Mouse (Mus musculus) cerebellum, adult 2 months (tissue): ENCODE measurements around the gene Rnf220.

Experiments used
- CTCF ChIP-seq: fragments of 200-500 bp; IDR thresholded peaks from 2 replicates; pipeline ENCODE4 v1.5.1; 2011; ENCODE audit warnings: low read depth, mild to moderate bottlenecking, control low read depth, low read length, moderate library complexity, borderline replicate concordance; ENCODE audit not compliant: insufficient read depth
- POLR2A ChIP-seq: fragments of 200-500 bp; IDR thresholded peaks from 2 replicates; pipeline ENCODE4 v1.6.1; 2011; ENCODE audit warnings: low read length, control low read depth, borderline replicate concordance; ENCODE audit not compliant: insufficient read depth

DNA sequence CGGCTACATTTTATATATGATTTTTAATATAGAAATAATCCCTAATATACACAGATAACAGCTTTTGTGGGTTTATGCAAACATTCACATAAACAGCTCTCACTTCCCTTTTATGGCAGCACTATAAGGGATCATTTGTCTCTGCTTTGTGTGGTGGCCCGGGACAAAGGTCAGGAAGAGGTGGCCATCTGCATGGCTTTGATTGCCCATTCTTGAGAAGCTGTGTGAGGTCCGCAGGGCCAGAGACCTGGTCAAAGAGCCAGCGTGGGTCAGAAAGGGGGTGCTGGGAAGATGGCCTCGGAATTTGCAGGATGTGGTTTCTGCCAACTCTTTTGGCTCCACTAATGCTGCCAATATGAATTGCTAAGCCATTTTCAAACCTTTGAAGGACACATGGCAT is 273.9 kb downstream of the Rnf220 start:
- TF ChIP-seq POLR2A (no peak), CTCF (no peak)
